Mouse (Mus musculus) embryonic facial prominence, embryonic 14.5 days (tissue): ENCODE data around the gene Slc12a7. TPM values are rescaled to one million over a fixed set of nuclear protein-coding genes. Genes with fewer than 3 reads are reported as not detected.

Experiments used
- ATAC-seq: fragments of 200-750 bp; cut with Nextera tagmentation; 2 replicates; pipeline ENCODE4 v1.8.0; 2017; ENCODE audit warnings: low read depth, moderate number of reproducible peaks, moderate TSS enrichment
- DNase-seq: peaks from one replicate; pipeline ENCODE4 v3.0.0-alpha.2; 2015; ENCODE audit warnings: low spot score
- H3K27ac ChIP-seq: fragments of 300-500 bp; sonication (generic); replicated peaks from 2 replicates; pipeline ENCODE4 v1.5.1; 2014; ENCODE audit warnings: low read depth, mild to moderate bottlenecking, low read length, moderate library complexity
- H3K27me3 ChIP-seq: fragments of 300-500 bp; sonication (generic); replicated peaks from 2 replicates; pipeline ENCODE4 v1.6.1; 2014; ENCODE audit warnings: low read length; ENCODE audit not compliant: control insufficient read depth, insufficient read depth
- H3K36me3 ChIP-seq: fragments of 300-500 bp; sonication (generic); 2 replicates; pipeline ENCODE4 v1.6.1; 2014; ENCODE audit warnings: low read length, mixed read lengths; ENCODE audit not compliant: control insufficient read depth, insufficient read depth
- H3K4me1 ChIP-seq: fragments of 300-500 bp; sonication (generic); 2 replicates; pipeline ENCODE4 v1.6.1; 2014; ENCODE audit warnings: antibody characterized with exemption, low read length; ENCODE audit not compliant: control insufficient read depth, insufficient read depth
- H3K4me2 ChIP-seq: fragments of 300-500 bp; sonication (generic); 2 replicates; pipeline ENCODE4 v1.6.1; 2014; ENCODE audit warnings: low read depth, mild to moderate bottlenecking, low read length, moderate library complexity, mixed read lengths
- H3K4me3 ChIP-seq: fragments of 300-500 bp; sonication (generic); 2 replicates; pipeline ENCODE4 v1.5.1; 2014; ENCODE audit warnings: low read depth, mild to moderate bottlenecking, low read length
- H3K9ac ChIP-seq: fragments of 300-500 bp; sonication (generic); 2 replicates; pipeline ENCODE4 v1.6.1; 2014; ENCODE audit warnings: low read depth, mild to moderate bottlenecking, low read length, moderate library complexity, mixed read lengths
- H3K9me3 ChIP-seq: fragments of 300-500 bp; sonication (generic); 2 replicates; pipeline ENCODE4 v1.6.1; 2016; ENCODE audit warnings: low read length; ENCODE audit not compliant: control insufficient read depth
- WGBS: fragments of 180-500 bp; shearing (Covaris S2); extraction: QIAGEN DNeasy Blood & Tissue Kit; methylation state at CpG from one replicate; pipeline ENCODE4 v1.1.7; 2014; 5-methylcytosine and 5-hydroxymethylcytosine counted together
- polyA plus RNA-seq: library from polyadenylated mRNA; unstranded; fragments of >200 nt; fragmentation: Nextera tagmentation; extraction: Ambion mirVana; gene quantifications from 2 replicates; pipeline ENCODE4 v1.2.1, GENCODE M21; 2014

Gene Slc12a7
- polyA plus RNA-seq, 1 experiment from 2014 or later = 16.3 TPM

GRCm38 (mm10) chr13:73769916-73770682, 37.2 kb downstream of the Slc12a7 start:
- Histone ChIP-seq H3K9me3 (no peaks in the 10 kb centered on the region), H3K9ac (no peak overlapping the region), H3K27ac (no peak overlapping the region), H3K4me3 (no peak overlapping the region), H3K36me3 (no peaks in the 10 kb centered on the region), H3K4me2 (no peak overlapping the region), H3K27me3 (no peaks in the 10 kb centered on the region), H3K4me1 (peaks cover 19% of the 10 kb centered on the region)
- WGBS = 72% methylated on average over 4 of the region's 4 CpGs
- no peak for ATAC-seq
- DNase-seq = no peak

GRCm38 (mm10) chr13:73771131-73771530, 38.2 kb downstream of the Slc12a7 start:
- peaks cover 11% of the 10 kb centered on the region for H3K4me1 ChIP-seq
- peak; percentile 33 for DNase-seq
- H3K9ac ChIP-seq = no peak overlapping the region
- no peak overlapping the region for H3K4me3 ChIP-seq
- WGBS = 55% methylated on average over 3 of the region's 3 CpGs
- no peaks in the 10 kb centered on the region for H3K27me3 ChIP-seq
- no peak overlapping the region for H3K27ac ChIP-seq
- H3K4me2 ChIP-seq = no peak overlapping the region
- H3K36me3 ChIP-seq = no peaks in the 10 kb centered on the region
- ATAC-seq = no peak
- no peaks in the 10 kb centered on the region for H3K9me3 ChIP-seq

DNA sequence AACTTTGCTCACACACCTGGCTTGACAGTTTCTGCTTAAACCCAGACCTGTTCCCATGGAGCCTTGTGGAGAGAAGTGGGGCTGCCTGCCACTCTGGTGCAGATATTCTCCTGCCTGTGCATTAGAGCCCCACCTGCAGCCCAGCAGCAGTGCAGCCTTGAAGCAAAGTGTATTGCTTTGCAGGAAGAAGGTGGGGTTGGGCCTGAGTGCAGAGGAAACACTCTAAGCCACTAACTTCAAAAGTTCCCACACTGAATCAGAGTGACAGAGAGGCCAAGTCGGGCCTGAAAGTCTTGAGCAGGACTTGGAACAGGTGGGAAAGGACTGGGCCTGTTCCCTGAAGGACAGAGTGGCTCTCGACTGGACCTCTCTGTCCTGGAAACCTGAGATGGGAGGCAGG, 39.8 kb downstream of the Slc12a7 start:
- Histone ChIP-seq H3K9me3 (no peaks in the 10 kb centered on the region), H3K36me3 (no peaks in the 10 kb centered on the region), H3K9ac (no peak overlapping the region), H3K4me3 (no peak overlapping the region), H3K4me1 (peaks cover 10% of the 10 kb centered on the region), H3K27ac (peak overlapping the region; percentile 49), H3K4me2 (no peak overlapping the region), H3K27me3 (no peaks in the 10 kb centered on the region)
- DNase-seq (no peak), ATAC-seq (no peak)
- 21% methylated on average over 2 of the region's 2 CpGs for WGBS

- Histone ChIP-seq H3K9me3 (no peaks in the 10 kb centered on the region), H3K9ac (no peak overlapping the region), H3K4me2 (no peak overlapping the region), H3K36me3 (no peaks in the 10 kb centered on the region), H3K4me3 (no peak overlapping the region), H3K27ac (peak overlapping the region; percentile 23; the same call in 1 of the 2 replicates), H3K27me3 (no peaks in the 10 kb centered on the region), H3K4me1 (peaks cover 10% of the 10 kb centered on the region)
- 53% methylated on average over 4 of the region's 4 CpGs for WGBS
- ATAC-seq (peak; percentile 49), DNase-seq (peak; percentile 49)
Observed at GRCm38 (mm10) chr13:73773519-73774205, 40.8 kb downstream of the Slc12a7 start.

- no peak for ATAC-seq
- H3K4me1 ChIP-seq = peaks cover 10% of the 10 kb centered on the region
- WGBS = 80% methylated on average over 4 of the region's 4 CpGs
Observed at GRCm38 (mm10) chr13:73775786-73776185, 42.9 kb downstream of the Slc12a7 start.

DNA sequence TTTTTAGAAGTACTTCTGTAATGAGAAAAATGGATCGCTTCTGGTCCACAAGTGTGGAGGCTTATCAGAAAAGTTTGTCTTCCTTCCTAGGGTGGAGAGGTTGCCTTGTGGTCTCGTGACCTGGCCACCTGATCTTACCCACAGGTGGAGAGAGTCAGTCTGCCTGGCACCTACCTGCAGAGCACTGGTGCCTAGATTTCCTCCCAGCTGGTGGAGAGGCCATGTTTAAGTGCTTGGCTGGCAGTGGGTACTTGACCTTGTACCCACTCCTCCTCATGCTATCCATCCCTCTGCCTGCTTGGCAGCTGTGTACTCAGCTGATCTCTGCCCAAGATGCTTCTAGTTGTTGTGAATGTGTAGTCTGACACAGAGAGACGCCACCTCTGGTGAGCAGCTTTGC, 44.7 kb downstream of the Slc12a7 start:
- DNase-seq = no peak
- WGBS = 84% methylated on average over 3 of the region's 3 CpGs

More at GRCm38 (mm10) chr13:73775786-73776185, 42.9 kb downstream of the Slc12a7 start:
- Histone ChIP-seq H3K9me3 (no peaks in the 10 kb centered on the region), H3K36me3 (no peaks in the 10 kb centered on the region), H3K4me3 (no peak overlapping the region), H3K27me3 (no peaks in the 10 kb centered on the region), H3K4me2 (no peak overlapping the region), H3K27ac (no peak overlapping the region), H3K9ac (no peak overlapping the region)
- no peak for DNase-seq

DNA sequence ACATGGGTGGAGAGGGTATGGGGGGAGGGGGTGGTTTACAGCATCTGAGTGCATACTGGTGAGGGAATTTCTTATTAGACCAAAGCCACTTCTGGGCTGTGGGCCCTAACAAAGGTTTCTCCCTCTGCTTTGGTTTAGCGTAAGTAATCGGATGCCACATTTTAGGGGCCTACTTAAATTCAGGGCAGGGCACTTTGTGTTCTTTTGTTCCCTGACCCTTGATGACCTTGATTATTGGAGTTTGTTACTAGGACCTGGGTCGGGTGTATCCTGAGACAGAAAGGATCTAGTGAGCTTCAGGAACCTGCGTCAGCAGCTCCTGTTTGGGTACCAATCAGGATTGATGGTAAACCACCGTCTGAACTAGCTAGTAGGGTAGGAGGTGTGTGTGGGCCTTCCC, 49.6 kb downstream of the Slc12a7 start:
- H3K4me3 ChIP-seq = no peak overlapping the region
- peaks cover 33% of the 10 kb centered on the region; the same call in 1 of the 2 replicates for H3K36me3 ChIP-seq
- 55% methylated on average over 5 of the region's 5 CpGs for WGBS
- no peaks in the 10 kb centered on the region; the same call in 1 of the 2 replicates for H3K4me1 ChIP-seq
- H3K9me3 ChIP-seq = no peaks in the 10 kb centered on the region
- ATAC-seq = no peak
- no peak for DNase-seq
- H3K4me2 ChIP-seq = no peak overlapping the region
- H3K27ac ChIP-seq = no peak overlapping the region
- no peak overlapping the region for H3K9ac ChIP-seq
- H3K27me3 ChIP-seq = no peaks in the 10 kb centered on the region

More for the DNA sequence above, 44.7 kb downstream of the Slc12a7 start:
- no peak overlapping the region for H3K9ac ChIP-seq
- peaks cover 7% of the 10 kb centered on the region for H3K4me1 ChIP-seq
- H3K27ac ChIP-seq = no peak overlapping the region
- H3K9me3 ChIP-seq = no peaks in the 10 kb centered on the region
- H3K27me3 ChIP-seq = no peaks in the 10 kb centered on the region
- no peak overlapping the region for H3K4me3 ChIP-seq
- ATAC-seq = no peak
- H3K4me2 ChIP-seq = no peak overlapping the region
- H3K36me3 ChIP-seq = no peaks in the 10 kb centered on the region

- Histone ChIP-seq H3K36me3 (peaks cover 77% of the 10 kb centered on the region), H3K9me3 (no peaks in the 10 kb centered on the region)
- 98% methylated on average over 4 of the region's 4 CpGs for WGBS
Observed at GRCm38 (mm10) chr13:73792176-73792575, 59.3 kb downstream of the Slc12a7 start.

More at GRCm38 (mm10) chr13:73792176-73792575, 59.3 kb downstream of the Slc12a7 start:
- ATAC-seq = no peak
- H3K4me2 ChIP-seq = no peak overlapping the region
- no peak overlapping the region for H3K9ac ChIP-seq
- H3K4me3 ChIP-seq = no peak overlapping the region
- no peak for DNase-seq
- no peaks in the 10 kb centered on the region for H3K27me3 ChIP-seq
- H3K27ac ChIP-seq = no peak overlapping the region
- H3K4me1 ChIP-seq = no peaks in the 10 kb centered on the region
